Comparison of ENCODE assay signal across 29 mouse cellular contexts in genomic region chr14:24895196-24895595, GRCm38 (mm10).
A peak's percentile ranks its signal among the peaks of the same experiment; 100 is the strongest.
DNase-seq lines count a peak whose midpoint lies in the region; ATAC-seq and TF ChIP-seq lines count a peak whose summit lies in the region.
"Had no signal": no experiment of that assay in that cellular context is flagged by ENCODE, and none has a peak within 500 bp of the region (broad histone marks: within the 10 kb centered on the region; RNA-seq: fewer than 3 reads in every experiment).

No protein-coding gene starts in this region.

- no peak overlapping the region for H3K9ac ChIP-seq in heart, embryonic 11.5 days (ENCODE audit: low read depth, low read length)
- no peak overlapping the region for H3K9ac ChIP-seq in heart, adult 2 months (ENCODE audit: low read depth, low read length)
- H3K9ac ChIP-seq in heart, postnatal 0 days (replicated peaks; ENCODE audit: low read depth, low read length): no peak overlapping the region
- H3K9ac ChIP-seq in stomach, embryonic 16.5 days (ENCODE audit: low read length): no peak overlapping the region
- H3K9ac ChIP-seq in stomach, postnatal 0 days (ENCODE audit: low read length): no peak overlapping the region
- H3K9ac ChIP-seq: embryonic facial prominence, embryonic 13.5 days; forebrain, embryonic 13.5 days; limb, embryonic 13.5 days; liver, embryonic 13.5 days; neural tube, embryonic 12.5 days had no signal

- no peak for TF ChIP-seq CTCF in heart, adult 2 months (IDR thresholded peaks at IDR 0.05)
- TF ChIP-seq CTCF in heart, postnatal 0 days (IDR thresholded peaks at IDR 0.05; ENCODE audit: low read depth): no peak
- TF ChIP-seq CTCF in stomach, postnatal 0 days (IDR thresholded peaks at IDR 0.05; ENCODE audit: low read depth): no peak

- TF ChIP-seq POLR2A in heart, adult 2 months (IDR thresholded peaks at IDR 0.05; ENCODE audit: insufficient read depth, low read depth, low read length): no peak

- H3K9me3 ChIP-seq in heart, embryonic 11.5 days (replicated peaks; ENCODE audit: control insufficient read depth, low read length): no peaks in the 10 kb centered on the region
- no peaks in the 10 kb centered on the region for H3K9me3 ChIP-seq in heart, postnatal 0 days (replicated peaks; ENCODE audit: control insufficient read depth, low read length)
- no peaks in the 10 kb centered on the region for H3K9me3 ChIP-seq in stomach, embryonic 16.5 days (replicated peaks; ENCODE audit: control insufficient read depth, low read length)
- no peaks in the 10 kb centered on the region for H3K9me3 ChIP-seq in stomach, postnatal 0 days (ENCODE audit: control insufficient read depth, low read length)
- H3K9me3 ChIP-seq: forebrain, embryonic 13.5 days; hindbrain, embryonic 10.5 days; liver, embryonic 13.5 days; megakaryocyte, embryonic 14.5 days; neural tube, embryonic 12.5 days had no signal

- H3K27me3 ChIP-seq in heart, embryonic 11.5 days (ENCODE audit: control insufficient read depth, insufficient read depth, low read length): no peaks in the 10 kb centered on the region
- H3K27me3 ChIP-seq in heart, adult 2 months (ENCODE audit: control insufficient read depth, insufficient read depth, low read length): no peaks in the 10 kb centered on the region
- no peaks in the 10 kb centered on the region for H3K27me3 ChIP-seq in heart, postnatal 0 days (ENCODE audit: control insufficient read depth, insufficient read depth, low read length)
- no peaks in the 10 kb centered on the region for H3K27me3 ChIP-seq in stomach, embryonic 16.5 days (ENCODE audit: control insufficient read depth, insufficient read depth, low read length)
- no peaks in the 10 kb centered on the region for H3K27me3 ChIP-seq in stomach, postnatal 0 days (ENCODE audit: control insufficient read depth, insufficient read depth, low read length)
- H3K27me3 ChIP-seq: CH12.LX; embryonic facial prominence, embryonic 13.5 days; forebrain, embryonic 13.5 days; limb, embryonic 13.5 days; liver, embryonic 13.5 days; neural tube, embryonic 12.5 days; Patski had no signal

- DNase-seq in heart, adult 2 months: no peak
- DNase-seq in heart, postnatal 0 days (ENCODE audit: low spot score): peak; percentile 39
- DNase-seq in heart, adult 8-10 months (ENCODE audit: low spot score): no peak
- no peak for DNase-seq in stomach, postnatal 0 days (ENCODE audit: low spot score)
- DNase-seq in urinary bladder, adult 18-20 months (ENCODE audit: low spot score in 2 of 2): no peak
- DNase-seq: B cell, adult 2 months; cerebellum, adult 11 months; cerebellum, postnatal 10 days; gastrocnemius, adult 2 months; kidney, adult 8-10 months; kidney, postnatal 4 days; liver, embryonic 13.5 days; lung, adult 2 months; midbrain, embryonic 14.5 days; right cerebral cortex, postnatal 25 days; spleen, adult 18-20 months; thymus, postnatal 4 days had no signal

- no peak overlapping the region for H3K4me2 ChIP-seq in heart, embryonic 11.5 days
- no peak overlapping the region for H3K4me2 ChIP-seq in heart, postnatal 0 days (ENCODE audit: low read depth, low read length)
- H3K4me2 ChIP-seq in stomach, embryonic 16.5 days (ENCODE audit: low read depth, low read length): no peak overlapping the region
- H3K4me2 ChIP-seq in stomach, postnatal 0 days (replicated peaks; ENCODE audit: low read depth): no peak overlapping the region
- H3K4me2 ChIP-seq: embryonic facial prominence, embryonic 13.5 days; forebrain, embryonic 13.5 days; limb, embryonic 13.5 days; liver, embryonic 13.5 days; neural tube, embryonic 12.5 days had no signal

- intact Hi-C loops in heart, adult 2 months (cut with DNase I): no loop called here

- H3K27ac ChIP-seq in heart, embryonic 11.5 days (ENCODE audit: low read depth, low read length): peak overlapping the region; percentile 2; the same call in 1 of the 2 replicates
- no peak overlapping the region for H3K27ac ChIP-seq in heart, adult 2 months
- 0 out of 2 replicates have a peak overlapping the region, but pooled peaks have one; percentile 34 for H3K27ac ChIP-seq in heart, postnatal 0 days (ENCODE audit: low read depth)
- peak overlapping the region; percentile 26; the same call in 1 of the 2 replicates for H3K27ac ChIP-seq in stomach, embryonic 16.5 days (ENCODE audit: low read length)
- H3K27ac ChIP-seq in stomach, postnatal 0 days (replicated peaks): no peak overlapping the region
- H3K27ac ChIP-seq: embryonic facial prominence, embryonic 13.5 days; forebrain, embryonic 13.5 days; gastrocnemius, adult 2 months; hindbrain, embryonic 10.5 days; limb, embryonic 13.5 days; liver, embryonic 13.5 days; neural tube, embryonic 12.5 days had no signal

- ATAC-seq in heart, embryonic 11.5 days (replicated peaks; ENCODE audit: insufficient number of reproducible peaks, low FRiP score, low TSS enrichment): no peak
- no peak for ATAC-seq in heart, postnatal 0 days (ENCODE audit: insufficient read depth, low read depth)
- ATAC-seq in stomach, embryonic 16.5 days (ENCODE audit: insufficient read depth, low FRiP score): no peak
- ATAC-seq in stomach, postnatal 0 days (ENCODE audit: low FRiP score, low TSS enrichment): no peak
- ATAC-seq: forebrain, embryonic 13.5 days; Patski had no signal

- no peaks in the 10 kb centered on the region for H3K36me3 ChIP-seq in heart, embryonic 11.5 days (ENCODE audit: control insufficient read depth, insufficient read depth, low read length)
- H3K36me3 ChIP-seq in heart, adult 2 months (ENCODE audit: control insufficient read depth, insufficient read depth, low read length): no peaks in the 10 kb centered on the region
- no peaks in the 10 kb centered on the region for H3K36me3 ChIP-seq in heart, postnatal 0 days (replicated peaks; ENCODE audit: control insufficient read depth, insufficient read depth, low read length)
- H3K36me3 ChIP-seq in stomach, embryonic 16.5 days (ENCODE audit: control insufficient read depth, insufficient read depth, low read length): no peaks in the 10 kb centered on the region
- H3K36me3 ChIP-seq in stomach, postnatal 0 days (ENCODE audit: control insufficient read depth, insufficient read depth, low read length): no peaks in the 10 kb centered on the region
- H3K36me3 ChIP-seq: embryonic facial prominence, embryonic 13.5 days; G1E; hindbrain, embryonic 10.5 days; limb, embryonic 13.5 days; liver, embryonic 13.5 days; neural tube, embryonic 12.5 days had no signal

- 24% methylated on average over 1 of the region's 1 CpGs for WGBS in heart, embryonic 11.5 days (ENCODE audit: insufficient replicate concordance)
- WGBS in heart, adult 2 months: 44% methylated on average over 1 of the region's 1 CpGs
- WGBS in heart, postnatal 0 days: 55% methylated on average over 1 of the region's 1 CpGs
- 45% methylated on average over 1 of the region's 1 CpGs for WGBS in stomach, embryonic 16.5 days
- WGBS in stomach, postnatal 0 days: 44% methylated on average over 1 of the region's 1 CpGs

- no peaks in the 10 kb centered on the region for H3K4me1 ChIP-seq in heart, embryonic 11.5 days (ENCODE audit: control insufficient read depth, insufficient read depth, low read length)
- no peaks in the 10 kb centered on the region for H3K4me1 ChIP-seq in heart, adult 2 months (ENCODE audit: control insufficient read depth, insufficient read depth, low read length)
- H3K4me1 ChIP-seq in heart, postnatal 0 days (ENCODE audit: control insufficient read depth, insufficient read depth): no peaks in the 10 kb centered on the region
- H3K4me1 ChIP-seq in stomach, embryonic 16.5 days (ENCODE audit: control insufficient read depth, insufficient read depth, low read length): no peaks in the 10 kb centered on the region
- no peaks in the 10 kb centered on the region for H3K4me1 ChIP-seq in stomach, postnatal 0 days (replicated peaks; ENCODE audit: control insufficient read depth, insufficient read depth)
- H3K4me1 ChIP-seq: forebrain, embryonic 13.5 days; liver, embryonic 13.5 days; megakaryocyte, embryonic 14.5 days; neural tube, embryonic 12.5 days had no signal

- H3K4me3 ChIP-seq in heart, embryonic 11.5 days (ENCODE audit: low read depth, low read length): no peak overlapping the region
- H3K4me3 ChIP-seq in heart, adult 2 months: no peak overlapping the region
- H3K4me3 ChIP-seq in heart, postnatal 0 days (ENCODE audit: low read depth, low read length): no peak overlapping the region
- no peak overlapping the region for H3K4me3 ChIP-seq in stomach, embryonic 16.5 days (replicated peaks; ENCODE audit: low read length)
- H3K4me3 ChIP-seq in stomach, postnatal 0 days (ENCODE audit: low read depth, low read length): no peak overlapping the region
- H3K4me3 ChIP-seq: embryonic facial prominence, embryonic 13.5 days; erythroblast, embryonic 14.5 days; forebrain, embryonic 13.5 days; gastrocnemius, adult 2 months; hindbrain, embryonic 10.5 days; limb, embryonic 13.5 days; liver, embryonic 13.5 days; megakaryocyte, embryonic 14.5 days; neural tube, embryonic 12.5 days had no signal

- TF ChIP-seq EP300 in heart, adult 2 months (IDR thresholded peaks at IDR 0.05; ENCODE audit: insufficient read depth, low read depth, low read length): no peak
- TF ChIP-seq EP300 in heart, postnatal 0 days (IDR thresholded peaks at IDR 0.05; ENCODE audit: low read depth): no peak
- TF ChIP-seq EP300 in stomach, postnatal 0 days (optimal IDR thresholded peaks at IDR 0.05): no peak

- no peaks in the 10 kb centered on the region for H3K79me2 ChIP-seq in heart, adult 2 months (replicated peaks; ENCODE audit: control insufficient read depth, insufficient read depth, low read length)

Comparison
In these comparisons a context has a peak if more than half of its experiments do, and no peak if none do; other contexts are left out.
1. H3K27ac ChIP-seq: peak in heart, embryonic 11.5 days (single experiment), heart, postnatal 0 days (single experiment) and stomach, embryonic 16.5 days (single experiment); none in heart, adult 2 months (single experiment) and stomach, postnatal 0 days (single experiment).